Mouse (Mus musculus): ENCODE measurements at regions not wholly inside any gene's neighbourhood (a gene's known extent, or its start where the extent isn't known, plus 50 kb on each side); places are given as distances from the start of the nearest gene placed in this dataset.

- no peak for DNase-seq
- intact Hi-C loops (cut with DNase I): no loop called here
These were observed 231.5 kb downstream of the Rplp1 start for GRCm38 (mm10) chr9:61682744-61683259.

DNA sequence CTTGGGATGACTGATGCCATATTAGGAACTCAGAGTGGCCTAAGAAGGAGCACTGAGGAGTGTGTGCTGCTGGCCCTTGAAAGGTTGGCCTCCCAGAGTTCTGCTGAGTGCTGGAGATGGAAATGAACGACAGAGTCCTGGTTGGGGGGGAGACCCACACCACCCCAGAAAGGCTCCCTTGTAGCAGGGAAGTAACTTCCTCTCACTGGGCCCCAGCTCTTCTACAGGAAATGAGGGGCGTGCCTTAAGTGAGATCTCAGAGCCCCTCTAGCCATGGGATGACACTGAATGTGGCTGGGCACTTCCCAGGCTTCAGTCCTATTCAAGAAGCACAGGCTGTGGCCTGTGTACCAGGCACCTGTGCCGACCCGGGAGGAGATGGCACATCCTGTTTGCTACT lies 232.0 kb downstream of the Rplp1 start:
- DNase-seq: no peak
- intact Hi-C loops (cut with DNase I): no loop called here

- intact Hi-C loops (cut with DNase I): no loop called here
- DNase-seq: no peak
These were observed 232.9 kb downstream of the Rplp1 start for GRCm38 (mm10) chr9:61681406-61681805.

DNA sequence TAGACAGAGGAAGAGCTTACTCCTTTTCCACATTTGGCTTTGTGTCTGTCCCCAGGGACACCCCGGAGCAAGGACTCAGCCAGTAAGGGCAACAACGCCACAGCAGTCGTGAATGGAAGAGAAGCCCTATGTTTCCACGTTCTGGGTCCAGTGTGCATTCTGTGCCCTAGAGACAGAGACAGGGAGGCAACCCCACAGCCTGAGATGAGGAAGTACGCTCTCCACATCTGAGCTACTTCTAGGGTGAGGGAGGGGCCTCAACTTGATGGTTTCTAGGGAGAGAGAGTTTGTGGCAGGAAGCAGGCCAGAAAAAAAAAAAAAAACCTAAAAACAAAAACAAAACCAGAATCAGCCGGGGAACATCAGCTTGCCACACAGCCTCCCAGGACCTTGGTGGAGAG lies 233.4 kb downstream of the Rplp1 start:
- intact Hi-C loops (cut with DNase I): no loop called here
- DNase-seq: no peak

- DNase-seq: no peak
- intact Hi-C loops (cut with DNase I): no loop called here
These were observed 234.7 kb downstream of the Rplp1 start for GRCm38 (mm10) chr9:61679686-61680085.

DNA sequence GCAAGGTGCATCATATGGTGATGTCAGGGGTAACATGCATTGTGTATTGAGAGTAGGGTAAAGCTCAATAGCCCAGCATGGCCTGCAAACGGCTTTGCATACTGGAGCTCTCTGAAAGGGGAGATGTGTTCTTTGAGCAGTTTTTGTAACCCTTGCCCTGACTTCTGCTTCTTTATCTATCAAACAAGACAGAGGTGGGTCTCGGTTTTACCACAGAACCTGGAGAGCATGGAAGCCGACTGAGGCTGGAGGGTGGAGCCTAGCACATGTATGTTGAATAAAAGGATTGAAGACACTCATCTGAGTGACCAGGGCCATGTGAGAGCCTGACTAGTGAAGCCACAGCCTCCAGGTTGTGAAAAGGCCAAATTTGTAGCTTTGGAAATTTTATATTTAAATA lies 236.7 kb downstream of the Rplp1 start:
- DNase-seq: no peak
- intact Hi-C loops (cut with DNase I): no loop called here

GRCm38 (mm10) chr9:61677037-61677436 lies 237.3 kb downstream of the Rplp1 start:
- intact Hi-C loops (cut with DNase I): no loop called here
- no peak for DNase-seq

DNA sequence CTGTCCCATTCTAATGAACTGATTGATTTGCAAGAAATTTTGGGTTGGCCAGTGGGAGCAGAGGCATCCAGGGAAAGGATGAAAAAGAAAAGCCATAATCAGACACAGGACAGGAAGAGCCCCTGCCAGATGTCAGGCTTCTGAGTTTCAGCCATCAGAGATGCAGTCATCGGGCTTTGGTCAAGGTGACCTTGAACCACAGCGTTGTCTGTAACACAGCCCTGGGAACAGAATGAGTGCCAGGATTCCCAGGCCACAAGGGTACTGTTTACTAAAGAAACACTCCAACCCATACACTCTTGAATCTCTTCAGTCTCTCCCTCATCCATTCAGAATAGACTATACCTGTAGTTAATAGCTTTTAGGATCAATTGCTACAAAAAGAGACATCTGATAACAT lies 239.0 kb downstream of the Rplp1 start:
- intact Hi-C loops (cut with DNase I): no loop called here
- DNase-seq: no peak

GRCm38 (mm10) chr9:61673575-61674203 lies 240.7 kb downstream of the Rplp1 start:
- no peak for DNase-seq
- intact Hi-C loops (cut with DNase I): no loop called here

GRCm38 (mm10) chr9:61670986-61671385 lies 243.4 kb downstream of the Rplp1 start:
- intact Hi-C loops (cut with DNase I): no loop called here
- DNase-seq: no peak

DNA sequence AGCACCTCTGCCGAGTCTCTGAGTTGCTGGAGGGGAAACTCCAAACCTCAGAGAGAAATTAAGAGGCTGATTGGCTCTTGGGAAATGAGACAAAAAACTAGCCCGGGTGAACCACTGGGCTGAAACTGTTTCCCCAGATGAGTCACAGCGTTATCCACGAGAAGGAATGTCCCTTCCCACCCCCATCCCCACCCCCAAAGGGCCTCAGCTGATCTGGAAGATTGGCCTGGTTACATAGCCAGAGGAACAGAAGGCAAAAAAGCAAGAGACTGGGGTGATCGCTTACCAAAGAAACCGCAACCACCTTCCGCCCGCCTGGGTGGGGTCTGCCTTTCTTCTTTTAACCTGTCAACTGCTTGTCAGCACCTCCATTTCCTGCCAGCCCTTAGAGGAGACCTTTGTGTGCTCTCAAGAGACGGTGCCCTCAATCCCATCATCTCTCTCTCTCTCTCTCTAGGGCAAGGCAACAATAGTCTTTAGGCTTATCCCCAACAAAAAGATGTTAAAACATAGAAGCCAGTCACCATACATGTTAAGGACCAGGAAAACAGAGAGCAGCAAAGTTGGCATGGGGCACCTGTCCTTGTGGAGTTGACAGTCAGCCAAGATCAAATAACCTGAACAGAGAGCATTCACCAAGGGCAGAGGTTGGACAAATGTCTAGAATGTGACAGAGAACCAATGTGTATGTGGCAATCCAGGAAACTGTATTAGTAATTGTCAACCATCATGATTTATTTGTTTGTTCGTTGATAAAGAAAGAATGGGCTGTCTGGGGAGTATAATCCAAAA lies 244.4 kb downstream of the Rplp1 start:
- intact Hi-C loops (cut with DNase I): no loop called here
- DNase-seq: no peak

- DNase-seq: no peak
- intact Hi-C loops (cut with DNase I): no loop called here
These were observed 245.6 kb downstream of the Rplp1 start for GRCm38 (mm10) chr9:61668723-61669122.

DNA sequence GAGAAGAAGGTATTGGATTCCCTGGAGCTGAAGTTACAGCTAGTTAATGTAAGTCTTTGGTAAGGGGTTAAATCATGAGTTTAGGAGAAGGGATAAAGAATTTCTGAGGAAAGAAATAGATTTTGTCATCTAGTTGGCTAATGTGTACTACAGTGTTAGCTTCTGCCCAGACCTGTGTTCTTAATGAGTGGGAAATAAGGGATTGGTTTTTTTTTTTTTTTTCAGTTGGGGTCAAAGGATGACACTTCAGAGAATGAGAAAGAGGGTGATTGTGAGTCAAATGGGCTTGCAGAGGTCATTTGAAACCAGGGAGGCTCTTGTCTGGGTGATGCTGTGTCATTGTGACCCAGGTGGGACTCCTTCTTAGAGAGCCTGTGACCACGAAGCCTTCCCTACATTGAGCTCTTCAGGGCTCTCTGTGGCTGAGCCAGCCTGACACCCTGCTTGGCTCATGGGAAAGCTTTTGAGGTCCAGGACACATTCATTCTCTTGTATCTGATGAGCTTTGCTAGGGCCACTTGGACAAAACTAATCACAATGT lies 246.1 kb downstream of the Rplp1 start:
- DNase-seq: no peak
- intact Hi-C loops (cut with DNase I): no loop called here

DNA sequence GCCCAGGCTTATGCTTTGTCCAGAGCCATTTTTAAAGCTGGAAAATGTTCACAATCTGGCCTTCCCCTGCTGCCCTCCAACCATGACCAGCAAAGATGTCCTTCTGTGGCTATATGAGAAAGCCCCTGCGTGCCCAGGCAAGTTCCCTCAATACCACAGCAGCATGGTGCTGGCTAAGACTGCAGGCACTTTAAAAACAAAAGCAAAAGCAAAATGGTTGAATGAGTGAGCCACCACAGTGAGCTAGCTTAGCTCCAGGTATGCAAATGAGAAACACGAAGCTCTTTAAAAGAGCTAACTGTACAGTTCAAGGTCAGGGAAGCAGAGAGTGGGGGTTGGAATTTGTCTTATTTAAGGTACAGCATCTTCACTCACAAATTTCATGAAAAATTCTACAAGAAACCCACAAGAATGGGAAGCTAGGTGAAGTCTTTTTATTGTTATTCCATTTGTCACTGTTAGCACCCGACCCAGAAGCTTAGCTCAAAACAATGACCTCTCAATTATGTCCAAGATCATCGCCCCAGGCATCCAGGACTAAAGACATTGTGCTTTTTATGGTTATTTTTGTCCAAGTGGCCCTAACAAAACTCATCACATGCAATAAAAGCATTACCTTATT lies 246.8 kb downstream of the Rplp1 start:
- intact Hi-C loops (cut with DNase I): no loop called here

DNA sequence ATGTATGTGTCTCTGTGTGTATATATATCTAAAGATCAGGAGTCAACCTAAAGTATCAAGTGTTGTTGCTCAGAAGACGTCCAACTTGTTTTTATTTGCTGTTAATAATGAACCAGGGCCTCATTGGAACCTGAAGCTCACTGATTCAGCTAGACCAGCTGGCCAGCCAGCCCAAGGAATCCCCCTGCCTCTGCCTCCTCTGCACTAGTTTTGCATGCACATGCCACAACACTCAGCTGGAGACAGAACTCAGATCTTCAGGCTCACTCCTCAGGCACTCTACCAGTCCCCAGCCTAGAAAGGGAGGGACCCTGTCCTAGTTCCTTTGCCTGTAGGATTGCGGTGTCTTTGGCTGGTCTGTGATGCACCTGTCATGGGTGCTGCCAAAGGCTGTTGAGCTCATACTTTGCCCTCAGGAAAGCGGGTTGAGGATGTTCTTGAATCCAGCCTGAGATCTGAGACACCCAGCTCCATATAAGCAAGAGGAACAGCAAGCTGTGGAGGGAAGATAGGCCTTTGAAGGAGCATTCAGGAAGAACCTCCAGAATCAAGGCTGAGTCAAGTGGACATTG lies 247.5 kb downstream of the Rplp1 start:
- no peak for DNase-seq
- intact Hi-C loops (cut with DNase I): no loop called here

More for the DNA sequence above, 246.8 kb downstream of the Rplp1 start:
- no peak for DNase-seq

- no peak for DNase-seq
- intact Hi-C loops (cut with DNase I): no loop called here
These were observed 248.2 kb downstream of the Rplp1 start for GRCm38 (mm10) chr9:61666118-61666517.

DNA sequence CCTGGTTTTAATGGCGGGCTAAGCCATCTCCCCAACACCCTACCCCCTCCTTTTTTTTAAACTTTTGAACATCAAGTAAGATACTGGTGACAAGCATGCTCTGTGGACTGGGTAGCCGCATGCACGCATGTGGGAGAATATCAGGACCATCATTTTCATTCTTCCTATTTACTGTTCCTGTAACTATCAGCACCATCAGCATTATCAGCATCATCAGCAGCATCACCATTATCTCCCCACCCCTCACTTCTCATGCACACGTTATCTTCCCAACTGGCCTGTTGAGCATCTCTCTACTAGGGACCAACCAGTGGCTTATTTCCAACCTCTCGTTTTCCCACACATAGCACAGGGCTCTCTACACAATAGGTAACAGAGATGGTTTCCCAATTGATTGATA lies 249.1 kb downstream of the Rplp1 start:
- intact Hi-C loops (cut with DNase I): no loop called here
- DNase-seq: no peak

- intact Hi-C loops (cut with DNase I): no loop called here
- no peak for DNase-seq
These were observed 250.2 kb downstream of the Rplp1 start for GRCm38 (mm10) chr9:61664000-61664622.

GRCm38 (mm10) chr9:61662055-61663028 lies 252.0 kb downstream of the Rplp1 start:
- intact Hi-C loops (cut with DNase I): no loop called here
- DNase-seq: no peak
